Mouse (Mus musculus): ENCODE measurements around the gene Htr5b.

DNA sequence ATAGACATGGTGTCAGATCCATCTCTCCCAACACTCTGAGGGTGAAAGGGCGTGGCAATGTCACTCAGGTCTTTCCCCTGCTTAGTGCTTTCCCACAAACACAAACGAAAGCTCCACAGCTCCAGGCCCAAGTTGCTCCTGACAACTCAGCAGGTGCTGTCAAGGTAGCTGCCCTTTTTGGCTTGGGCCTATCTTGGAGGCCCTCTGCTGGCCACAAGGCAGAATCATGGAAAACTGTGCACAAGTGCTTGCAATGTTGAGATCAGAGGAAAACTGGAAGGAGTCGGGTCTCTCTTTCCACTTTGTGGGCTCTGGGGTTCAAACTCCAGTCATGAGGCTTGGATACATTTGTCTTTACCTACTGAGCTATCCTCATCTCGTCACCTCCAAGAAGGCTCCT, 21.2 kb upstream of the Htr5b start:
- TF ChIP-seq CTCF (IDR thresholded peaks at IDR 0.05) (peak; percentile 43), EP300 (IDR thresholded peaks at IDR 0.05) (no peak)

All from lung, postnatal 0 days (tissue).